Mouse (Mus musculus) spleen, adult 2 months (tissue): ENCODE measurements at regions not wholly inside any gene's neighbourhood (a gene's known extent, or its start where the extent isn't known, plus 50 kb on each side); places are given as distances from the start of the nearest gene placed in this dataset.

ENCODE experiments used
- CTCF ChIP-seq: fragments of 200-500 bp; IDR thresholded peaks from 2 replicates; pipeline ENCODE4 v1.5.1; 2011; ENCODE audit warnings: mild to moderate bottlenecking, inconsistent platforms; ENCODE audit not compliant: insufficient read depth, insufficient read length, insufficient replicate concordance; ENCODE audit errors: extremely low read depth
- POLR2A ChIP-seq: fragments of 200-500 bp; IDR thresholded peaks from 2 replicates; pipeline ENCODE4 v1.6.1; 2011; ENCODE audit warnings: low read depth, low read length, inconsistent platforms

DNA sequence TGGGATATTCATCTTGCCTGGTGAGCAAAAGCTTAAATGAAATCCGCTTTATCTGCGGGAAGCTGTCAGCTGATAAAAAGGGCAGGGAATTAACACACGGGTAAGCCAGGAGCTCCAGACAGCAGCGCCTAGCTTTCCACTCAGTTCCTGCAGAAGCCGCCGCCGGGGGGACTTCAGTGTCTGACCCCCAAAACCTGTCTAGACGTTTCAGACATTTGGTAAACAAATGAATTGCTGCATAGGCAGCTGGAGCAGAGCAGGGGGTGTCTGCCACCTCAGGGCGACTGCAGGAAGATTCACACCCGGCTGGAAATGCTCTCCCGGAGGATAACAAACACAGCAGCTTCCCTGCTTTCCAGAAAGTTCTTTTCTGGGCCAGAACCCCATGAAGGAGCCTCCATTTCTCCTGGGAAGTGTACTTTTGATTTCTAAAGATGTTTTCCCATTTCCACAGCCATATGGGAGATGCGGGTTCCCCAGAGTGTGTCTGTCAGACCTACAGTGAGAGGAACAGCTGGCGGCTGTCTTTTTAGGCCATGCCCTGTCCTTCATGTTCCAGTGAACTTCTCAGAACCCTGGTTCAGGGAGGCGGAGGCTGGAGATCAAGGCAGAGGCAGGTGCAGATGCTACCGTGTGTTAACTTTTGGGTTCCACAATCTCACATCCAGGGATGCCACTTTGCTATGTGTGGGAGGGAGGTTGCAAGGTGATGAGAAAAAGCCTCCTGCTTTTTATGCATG is 58.7 kb upstream of the Pmepa1 start:
- TF ChIP-seq POLR2A = no peak
- TF ChIP-seq CTCF = no peak
